ENCODE assay signal across 30 mouse cellular contexts in the genomic region with DNA sequence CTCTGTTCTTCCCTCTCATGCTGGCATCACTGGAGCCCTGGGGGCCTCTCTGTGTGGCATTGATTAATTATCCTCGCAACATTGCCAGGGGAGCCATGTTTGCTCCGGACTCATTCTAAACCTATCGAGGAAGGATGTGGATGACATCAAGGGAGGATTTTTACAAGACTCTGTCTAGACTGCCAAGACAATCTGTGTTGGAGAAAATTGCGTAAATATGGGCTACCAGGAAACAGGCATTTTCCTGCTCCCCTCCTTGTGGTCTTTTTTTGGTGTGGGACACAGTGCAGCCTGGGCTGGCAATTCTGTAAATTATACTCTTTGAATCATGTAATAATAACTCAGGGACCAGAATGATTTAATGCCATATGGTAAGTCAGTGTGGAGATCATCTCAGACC.
DNase-seq lines count a peak whose midpoint lies in the region; ATAC-seq lines count a peak whose summit lies in the region.
"Had no signal": no experiment of that assay in that cellular context is flagged by ENCODE, and none has a peak within 500 bp of the region (broad histone marks: within the 10 kb centered on the region; RNA-seq: fewer than 3 reads in every experiment).

No protein-coding gene starts in this region.

- no peaks in the 10 kb centered on the region for H3K27me3 ChIP-seq in hindbrain, embryonic 16.5 days (replicated peaks; ENCODE audit: control insufficient read depth, insufficient read depth, low read length)
- H3K27me3 ChIP-seq in hindbrain, embryonic 12.5 days: no peaks in the 10 kb centered on the region
- H3K27me3 ChIP-seq: embryonic facial prominence, embryonic 12.5 days; forebrain, embryonic 13.5 days; heart, embryonic 12.5 days; heart, embryonic 15.5 days had no signal

- ATAC-seq in hindbrain, embryonic 16.5 days: peak; percentile 50; the same call in 1 of the 2 replicates
- no peak for ATAC-seq in hindbrain, embryonic 12.5 days (ENCODE audit: low FRiP score)
- peak; percentile 55; the same call in 1 of the 2 replicates for ATAC-seq in common myeloid progenitor, adult 5-6 weeks (replicated peaks; ENCODE audit: low read depth, poor library complexity, severe bottlenecking)
- 0 out of 2 replicates have a peak, but pooled peaks have one; percentile 5 for ATAC-seq in megakaryocyte progenitor cell, adult 5-6 weeks (replicated peaks; ENCODE audit: poor library complexity)
- ATAC-seq: CD4-positive, CD25-positive, alpha-beta regulatory T cell, adult 4 months; forebrain, embryonic 13.5 days; forebrain, embryonic 16.5 days; hindbrain, postnatal 0 days; inflammation-experienced regulatory T-cells, adult 6 months; intestine, embryonic 16.5 days had no signal

- no peaks in the 10 kb centered on the region for H3K36me3 ChIP-seq in hindbrain, embryonic 16.5 days (ENCODE audit: control insufficient read depth, insufficient read depth, low read length)
- no peaks in the 10 kb centered on the region for H3K36me3 ChIP-seq in hindbrain, embryonic 12.5 days
- H3K36me3 ChIP-seq: embryonic facial prominence, embryonic 12.5 days; forebrain, embryonic 10.5 days; heart, embryonic 12.5 days; heart, embryonic 15.5 days; hindbrain, embryonic 10.5 days had no signal

- H3K4me2 ChIP-seq in hindbrain, embryonic 16.5 days (ENCODE audit: low read length): no peak overlapping the region
- no peak overlapping the region for H3K4me2 ChIP-seq in hindbrain, embryonic 12.5 days (replicated peaks)
- H3K4me2 ChIP-seq: embryonic facial prominence, embryonic 12.5 days; forebrain, embryonic 13.5 days; heart, embryonic 12.5 days; heart, embryonic 15.5 days had no signal

- DNase-seq in 416B (ENCODE audit: low read depth): peak; percentile 89
- DNase-seq in cerebellum, adult 18-20 months: no peak
- no peak for DNase-seq in cerebellum, adult 11-12 months
- DNase-seq in adrenal gland, postnatal 25 days: no peak
- DNase-seq: adrenal gland, adult 8-10 months; B cell, adult 2 months; cerebellum, adult 8-10 months; cerebellum, postnatal 10 days; cerebellum, postnatal 36 days; gastrocnemius, postnatal 10 days; gastrocnemius, postnatal 36 days; heart, adult 11 months; heart, postnatal 10 days; heart, postnatal 36 days; kidney, adult 18-20 months had no signal

- no peaks in the 10 kb centered on the region for H3K9me3 ChIP-seq in hindbrain, embryonic 16.5 days (ENCODE audit: control insufficient read depth, low read length)
- no peaks in the 10 kb centered on the region for H3K9me3 ChIP-seq in hindbrain, embryonic 12.5 days (replicated peaks)
- H3K9me3 ChIP-seq: embryonic facial prominence, embryonic 12.5 days; forebrain, embryonic 10.5 days; forebrain, embryonic 13.5 days; heart, embryonic 12.5 days; heart, embryonic 15.5 days; hindbrain, embryonic 10.5 days had no signal

- no peaks in the 10 kb centered on the region for H3K4me1 ChIP-seq in hindbrain, embryonic 16.5 days (ENCODE audit: control insufficient read depth, insufficient read depth, low read depth, low read length)
- no peaks in the 10 kb centered on the region for H3K4me1 ChIP-seq in hindbrain, embryonic 12.5 days
- H3K4me1 ChIP-seq: embryonic facial prominence, embryonic 12.5 days; forebrain, embryonic 10.5 days; forebrain, embryonic 13.5 days; heart, embryonic 12.5 days; heart, embryonic 15.5 days; hindbrain, embryonic 10.5 days had no signal

- H3K4me3 ChIP-seq in hindbrain, embryonic 16.5 days (ENCODE audit: low read length): no peak overlapping the region
- H3K4me3 ChIP-seq in hindbrain, embryonic 12.5 days: no peak overlapping the region
- H3K4me3 ChIP-seq: embryonic facial prominence, embryonic 12.5 days; forebrain, embryonic 10.5 days; forebrain, embryonic 13.5 days; heart, embryonic 12.5 days; heart, embryonic 15.5 days; hindbrain, embryonic 10.5 days had no signal

- no peak overlapping the region for H3K27ac ChIP-seq in hindbrain, embryonic 16.5 days (ENCODE audit: low read depth, low read length)
- no peak overlapping the region for H3K27ac ChIP-seq in hindbrain, embryonic 12.5 days
- H3K27ac ChIP-seq: embryonic facial prominence, embryonic 12.5 days; forebrain, embryonic 10.5 days; forebrain, embryonic 13.5 days; heart, embryonic 15.5 days; hindbrain, embryonic 10.5 days; hindbrain, postnatal 0 days had no signal

- no peak overlapping the region for H3K9ac ChIP-seq in hindbrain, embryonic 16.5 days (ENCODE audit: low read depth, low read length)
- H3K9ac ChIP-seq in hindbrain, embryonic 12.5 days: no peak overlapping the region
- H3K9ac ChIP-seq: embryonic facial prominence, embryonic 12.5 days; forebrain, embryonic 13.5 days; heart, embryonic 12.5 days; heart, embryonic 15.5 days had no signal

- 69% methylated on average over 4 of the region's 4 CpGs for WGBS in hindbrain, embryonic 16.5 days
- 68% methylated on average over 4 of the region's 4 CpGs for WGBS in hindbrain, embryonic 12.5 days
